Mouse (Mus musculus): ENCODE results near the gene Cd68. TPM values are rescaled to one million over a fixed set of nuclear protein-coding genes. Genes with fewer than 3 reads are reported as not detected.

Cd68 gene
- polyA plus RNA-seq, 1 experiment from 2014 or later = 12.4 TPM

- Histone ChIP-seq H3K9me3 (ENCODE audit: low read length) (no peaks in the 10 kb centered on the region), H3K36me3 (ENCODE audit: insufficient read depth, low read length) (peaks cover 76% of the 10 kb centered on the region), H3K9ac (replicated peaks; ENCODE audit: low read length) (peak within 1 kb of the TSS; percentile 100), H3K27me3 (ENCODE audit: insufficient read depth, low read length) (no peaks in the 10 kb centered on the region), H3K4me2 (replicated peaks; ENCODE audit: low read depth, low read length) (peak within 1 kb of the TSS; percentile 93), H3K27ac (ENCODE audit: low read length) (peak within 1 kb of the TSS; percentile 98), H3K4me1 (ENCODE audit: insufficient read depth, low read length) (peaks cover 22% of the 10 kb centered on the region), H3K4me3 (ENCODE audit: low read length) (peak within 1 kb of the TSS; percentile 100)
- ATAC-seq (ENCODE audit: low FRiP score, low TSS enrichment) = peak; percentile 98
- under 1% methylated on average over 36 of the region's 36 CpGs for WGBS
Observed at GRCm38 (mm10) chr11:69672211-69672706, 6.3 kb upstream of the Cd68 start, which contains the start of gene Eif4a1. TSS of gene Eif4a1 (minus strand) at chr11:69672423.

DNA sequence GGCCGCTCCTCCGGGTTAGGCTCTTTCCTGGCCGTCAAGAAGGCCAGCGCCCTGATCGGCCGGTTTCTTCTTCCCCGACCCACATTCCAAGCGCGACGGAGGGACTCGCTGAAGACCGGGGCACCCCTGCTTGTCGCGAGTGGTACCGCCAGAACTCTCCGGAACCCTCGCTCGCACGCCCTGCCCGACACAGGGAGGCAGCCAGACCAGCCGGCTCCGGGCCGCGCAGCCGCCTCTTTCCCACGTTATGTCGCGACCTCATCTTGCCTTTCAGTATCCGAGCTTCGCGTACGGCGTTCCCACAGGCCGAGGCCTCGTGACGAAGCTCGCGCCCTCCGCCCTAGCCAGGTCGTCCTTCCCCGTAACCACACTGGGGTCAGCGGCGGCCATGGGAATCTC, 5.8 kb upstream of the Cd68 start:
- Histone ChIP-seq H3K9me3 (ENCODE audit: low read length) (no peaks in the 10 kb centered on the region), H3K4me3 (ENCODE audit: low read length) (peak overlapping the region; percentile 100), H3K4me2 (replicated peaks; ENCODE audit: low read depth, low read length) (peak overlapping the region; percentile 93), H3K9ac (replicated peaks; ENCODE audit: low read length) (peak overlapping the region; percentile 100), H3K4me1 (ENCODE audit: insufficient read depth, low read length) (peaks cover 22% of the 10 kb centered on the region), H3K27me3 (ENCODE audit: insufficient read depth, low read length) (no peaks in the 10 kb centered on the region), H3K27ac (ENCODE audit: low read length) (peak overlapping the region; percentile 98), H3K36me3 (ENCODE audit: insufficient read depth, low read length) (peaks cover 72% of the 10 kb centered on the region)
- ATAC-seq (ENCODE audit: low FRiP score, low TSS enrichment) = peak; percentile 6; the same call in 1 of the 2 replicates
- 0% methylated on average over 42 of the region's 43 CpGs for WGBS

DNA sequence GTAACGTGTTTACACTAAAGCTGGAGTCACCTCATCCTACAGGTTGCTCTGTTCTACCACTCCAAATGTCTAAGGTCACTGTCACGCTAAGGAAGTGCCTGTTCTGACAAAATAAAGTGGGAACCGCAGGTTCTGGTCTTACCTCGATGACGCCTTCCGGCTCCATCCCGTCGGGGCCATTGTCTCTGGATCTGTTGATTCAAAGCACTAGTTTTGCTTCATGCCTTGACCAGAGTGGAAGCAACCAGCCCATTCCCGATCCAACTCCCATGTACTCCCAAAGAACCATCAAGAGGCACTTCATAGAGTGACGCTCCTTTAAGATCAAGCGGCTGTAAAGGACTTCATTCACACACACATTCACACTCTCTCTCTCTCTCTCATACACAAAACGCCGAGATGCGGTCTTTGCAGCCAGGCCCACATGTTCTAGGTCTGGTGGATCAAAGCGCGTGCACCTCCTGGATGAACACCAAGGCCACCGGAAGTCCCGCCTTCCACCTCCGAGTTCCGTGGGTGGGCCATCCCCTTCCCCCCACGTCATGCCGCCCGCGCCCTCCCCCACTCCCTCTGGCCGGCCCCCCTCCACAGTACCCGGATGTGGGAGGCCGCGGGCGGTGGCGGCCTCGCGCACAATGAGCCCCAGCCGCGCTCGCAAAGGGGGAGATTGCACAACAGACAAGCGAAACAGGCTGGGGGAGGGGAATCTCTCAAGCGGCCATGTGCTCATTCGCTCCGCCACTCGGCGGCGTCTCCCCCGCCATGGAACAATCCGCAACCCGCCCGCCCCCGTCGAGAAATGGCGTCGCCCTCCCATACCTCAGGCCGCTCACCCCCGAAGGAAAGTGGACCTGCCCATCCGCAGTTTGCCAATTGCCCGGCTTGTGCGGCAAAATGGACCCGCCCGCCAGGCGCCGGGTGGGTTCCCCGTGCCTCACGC, 5.1 kb upstream of the Cd68 start:
- peak; percentile 72 for ATAC-seq (ENCODE audit: low FRiP score, low TSS enrichment)

GRCm38 (mm10) chr11:69666665-69667005, 682 bp upstream of the Cd68 start:
- WGBS = 87% methylated on average over 3 of the region's 3 CpGs
- Histone ChIP-seq H3K4me2 (replicated peaks; ENCODE audit: low read depth, low read length) (no peak overlapping the region), H3K4me1 (ENCODE audit: insufficient read depth, low read length) (peaks cover 26% of the 10 kb centered on the region), H3K27ac (ENCODE audit: low read length) (no peak overlapping the region), H3K9ac (replicated peaks; ENCODE audit: low read length) (no peak overlapping the region), H3K9me3 (ENCODE audit: low read length) (no peaks in the 10 kb centered on the region), H3K4me3 (ENCODE audit: low read length) (no peak overlapping the region), H3K27me3 (ENCODE audit: insufficient read depth, low read length) (no peaks in the 10 kb centered on the region), H3K36me3 (ENCODE audit: insufficient read depth, low read length) (peaks cover 61% of the 10 kb centered on the region)
- ATAC-seq (ENCODE audit: low FRiP score, low TSS enrichment) = no peak

More for the DNA sequence above, 5.1 kb upstream of the Cd68 start:
- H3K27me3 ChIP-seq (ENCODE audit: insufficient read depth, low read length) = no peaks in the 10 kb centered on the region
- peak overlapping the region; percentile 98 for H3K27ac ChIP-seq (ENCODE audit: low read length)
- peaks cover 72% of the 10 kb centered on the region for H3K36me3 ChIP-seq (ENCODE audit: insufficient read depth, low read length)
- H3K4me2 ChIP-seq (replicated peaks; ENCODE audit: low read depth, low read length) = peak overlapping the region; percentile 93
- H3K4me1 ChIP-seq (ENCODE audit: insufficient read depth, low read length) = peaks cover 22% of the 10 kb centered on the region
- H3K9ac ChIP-seq (replicated peaks; ENCODE audit: low read length) = peak overlapping the region; percentile 100
- WGBS = under 1% methylated on average over 58 of the region's 61 CpGs
- no peaks in the 10 kb centered on the region for H3K9me3 ChIP-seq (ENCODE audit: low read length)
- peak overlapping the region; percentile 100 for H3K4me3 ChIP-seq (ENCODE audit: low read length)

DNA sequence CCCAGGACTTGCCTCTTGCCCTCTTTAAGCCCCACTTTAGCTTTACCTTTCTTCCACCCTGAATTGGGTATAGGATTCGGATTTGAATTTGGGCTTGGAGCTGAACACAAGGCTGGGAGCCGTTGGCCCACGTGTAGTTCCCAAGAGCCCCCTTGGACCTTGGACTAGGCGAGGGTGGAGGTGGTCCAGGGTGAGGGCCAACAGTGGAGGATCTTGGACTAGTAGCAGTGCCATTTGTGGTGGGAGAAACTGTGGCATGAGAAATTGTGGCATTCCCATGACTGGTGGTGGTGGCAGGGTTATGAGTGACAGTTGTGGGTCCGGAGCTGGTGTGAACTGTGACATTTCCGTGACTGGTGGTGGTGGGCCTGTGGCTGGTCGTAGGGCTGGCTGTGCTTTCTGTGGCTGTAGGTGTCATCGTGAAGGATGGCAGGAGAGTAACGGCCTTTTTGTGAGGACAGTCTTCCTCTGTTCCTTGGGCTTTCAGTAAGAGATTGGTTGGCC, 444 bp downstream of the Cd68 start:
- 76% methylated on average over 9 of the region's 9 CpGs for WGBS
- no peaks in the 10 kb centered on the region for H3K9me3 ChIP-seq (ENCODE audit: low read length)
- H3K36me3 ChIP-seq (ENCODE audit: insufficient read depth, low read length) = peaks cover 56% of the 10 kb centered on the region
- no peak overlapping the region for H3K9ac ChIP-seq (replicated peaks; ENCODE audit: low read length)
- H3K27ac ChIP-seq (ENCODE audit: low read length) = 0 out of 2 replicates have a peak overlapping the region, but pooled peaks have one; percentile 51
- H3K4me1 ChIP-seq (ENCODE audit: insufficient read depth, low read length) = peaks cover 31% of the 10 kb centered on the region
- H3K27me3 ChIP-seq (ENCODE audit: insufficient read depth, low read length) = no peaks in the 10 kb centered on the region
- ATAC-seq (ENCODE audit: low FRiP score, low TSS enrichment) = no peak
- no peak overlapping the region for H3K4me3 ChIP-seq (ENCODE audit: low read length)
- no peak overlapping the region for H3K4me2 ChIP-seq (replicated peaks; ENCODE audit: low read depth, low read length)

DNA sequence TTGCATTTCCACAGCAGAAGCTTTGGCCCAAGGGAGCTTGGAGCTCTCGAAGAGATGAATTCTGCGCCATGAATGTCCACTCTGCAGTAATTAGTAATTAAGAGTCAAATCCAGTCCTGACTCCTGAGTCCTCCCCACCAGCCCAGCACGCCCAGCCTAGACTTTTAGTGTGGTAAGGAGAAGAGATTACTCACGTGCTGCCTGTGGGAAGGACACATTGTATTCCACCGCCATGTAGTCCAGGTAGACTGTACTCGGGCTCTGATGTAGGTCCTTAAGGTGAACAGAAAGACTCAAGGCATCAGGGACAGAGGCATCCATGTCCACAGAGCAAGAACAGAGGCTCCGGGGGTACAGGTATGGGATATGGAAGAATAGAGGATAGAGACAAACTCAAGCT, 1.1 kb downstream of the Cd68 start:
- Histone ChIP-seq H3K9me3 (ENCODE audit: low read length) (no peaks in the 10 kb centered on the region), H3K27me3 (ENCODE audit: insufficient read depth, low read length) (no peaks in the 10 kb centered on the region), H3K4me2 (replicated peaks; ENCODE audit: low read depth, low read length) (no peak overlapping the region), H3K9ac (replicated peaks; ENCODE audit: low read length) (no peak overlapping the region), H3K4me1 (ENCODE audit: insufficient read depth, low read length) (peaks cover 25% of the 10 kb centered on the region), H3K36me3 (ENCODE audit: insufficient read depth, low read length) (peaks cover 49% of the 10 kb centered on the region), H3K27ac (ENCODE audit: low read length) (no peak overlapping the region), H3K4me3 (ENCODE audit: low read length) (no peak overlapping the region)
- WGBS = 91% methylated on average over 7 of the region's 7 CpGs
- ATAC-seq (ENCODE audit: low FRiP score, low TSS enrichment) = no peak

DNA sequence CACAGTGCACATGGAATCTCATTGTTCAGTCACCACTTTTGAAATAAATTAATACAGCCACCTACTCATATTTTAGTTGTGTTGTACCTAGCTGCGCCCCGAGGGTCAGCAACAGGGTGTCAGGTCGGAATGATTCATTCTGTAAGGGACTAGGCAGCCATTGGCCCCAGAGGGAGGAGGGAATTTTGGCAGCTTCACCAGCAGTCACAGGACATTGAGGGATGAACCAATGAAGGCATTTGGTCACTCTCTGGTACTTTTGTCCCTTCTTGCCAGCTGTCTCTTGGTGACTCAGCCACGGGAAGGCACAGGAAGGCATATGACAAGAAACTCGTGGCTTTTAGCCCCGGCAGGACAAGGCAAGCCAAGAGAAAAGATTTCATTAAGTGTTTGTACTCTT, 2.2 kb downstream of the Cd68 start:
- H3K4me1 ChIP-seq (ENCODE audit: insufficient read depth, low read length) = peaks cover 16% of the 10 kb centered on the region
- no peaks in the 10 kb centered on the region for H3K9me3 ChIP-seq (ENCODE audit: low read length)
- no peaks in the 10 kb centered on the region for H3K27me3 ChIP-seq (ENCODE audit: insufficient read depth, low read length)
- no peak overlapping the region for H3K4me2 ChIP-seq (replicated peaks; ENCODE audit: low read depth, low read length)
- H3K9ac ChIP-seq (replicated peaks; ENCODE audit: low read length) = no peak overlapping the region
- 81% methylated on average over 6 of the region's 6 CpGs for WGBS
- peak overlapping the region; percentile 93 for H3K27ac ChIP-seq (ENCODE audit: low read length)
- no peak overlapping the region for H3K4me3 ChIP-seq (ENCODE audit: low read length)
- ATAC-seq (ENCODE audit: low FRiP score, low TSS enrichment) = no peak
- H3K36me3 ChIP-seq (ENCODE audit: insufficient read depth, low read length) = peaks cover 45% of the 10 kb centered on the region

GRCm38 (mm10) chr11:69662967-69663671, 2.8 kb downstream of the Cd68 start:
- 68% methylated on average over 13 of the region's 13 CpGs for WGBS
- Histone ChIP-seq H3K36me3 (ENCODE audit: insufficient read depth, low read length) (peaks cover 44% of the 10 kb centered on the region), H3K4me3 (ENCODE audit: low read length) (peak overlapping the region; percentile 70), H3K27ac (ENCODE audit: low read length) (peak overlapping the region; percentile 93), H3K9ac (replicated peaks; ENCODE audit: low read length) (peak overlapping the region; percentile 74), H3K9me3 (ENCODE audit: low read length) (no peaks in the 10 kb centered on the region), H3K4me2 (replicated peaks; ENCODE audit: low read depth, low read length) (peak overlapping the region; percentile 59), H3K4me1 (ENCODE audit: insufficient read depth, low read length) (peaks cover 16% of the 10 kb centered on the region), H3K27me3 (ENCODE audit: insufficient read depth, low read length) (no peaks in the 10 kb centered on the region)
- 0 out of 2 replicates have a peak, but pooled peaks have one; percentile 7 for ATAC-seq (ENCODE audit: low FRiP score, low TSS enrichment)

DNA sequence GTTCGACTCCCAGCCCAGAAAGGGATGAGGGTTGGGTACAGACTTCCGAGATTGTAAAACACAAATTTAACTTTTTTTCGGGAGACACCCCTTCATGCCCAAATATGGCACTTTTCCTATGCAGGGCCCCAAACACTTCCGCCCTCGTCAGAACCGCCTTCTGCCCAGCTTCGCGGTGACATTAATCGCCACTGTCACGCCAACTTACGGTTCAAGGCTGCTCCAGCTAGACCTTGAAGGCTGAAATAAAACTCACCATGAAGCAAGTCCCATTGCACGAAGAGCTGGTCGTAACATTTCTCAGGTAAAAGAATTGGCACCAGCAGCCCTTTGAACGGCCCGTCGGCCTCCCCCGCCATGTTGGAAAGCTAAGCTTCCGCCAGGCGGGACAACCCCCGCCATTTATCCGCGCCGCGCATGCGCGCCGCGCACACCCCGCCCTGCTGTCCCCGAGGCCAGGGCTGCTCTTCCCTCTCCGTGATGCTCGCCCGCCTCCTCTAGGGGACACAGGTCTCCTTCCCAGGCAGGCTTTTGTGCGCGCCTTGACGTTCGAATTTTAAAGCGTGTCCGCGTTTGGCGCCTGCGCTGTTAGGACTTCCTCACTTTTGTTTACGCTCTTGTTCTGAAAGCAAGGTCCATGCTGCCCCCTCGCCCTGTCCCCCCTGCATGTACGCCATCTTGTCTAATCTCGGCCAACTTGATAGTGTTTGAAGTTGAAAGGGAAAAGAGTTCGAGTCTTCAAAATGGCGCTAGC, 3.6 kb downstream of the Cd68 start, which contains the start of gene Mpdu1:
TSS of gene Mpdu1 (minus strand) at position 430 of the 754 bp plus-strand sequence.
- under 1% methylated on average over 48 of the region's 48 CpGs for WGBS
- Histone ChIP-seq H3K27me3 (ENCODE audit: insufficient read depth, low read length) (no peaks in the 10 kb centered on the region), H3K36me3 (ENCODE audit: insufficient read depth, low read length) (peaks cover 44% of the 10 kb centered on the region), H3K4me2 (replicated peaks; ENCODE audit: low read depth, low read length) (peak within 1 kb of the TSS; percentile 59), H3K27ac (ENCODE audit: low read length) (peak within 1 kb of the TSS; percentile 93), H3K9me3 (ENCODE audit: low read length) (no peaks in the 10 kb centered on the region), H3K9ac (replicated peaks; ENCODE audit: low read length) (peak within 1 kb of the TSS; percentile 74), H3K4me1 (ENCODE audit: insufficient read depth, low read length) (peaks cover 16% of the 10 kb centered on the region), H3K4me3 (ENCODE audit: low read length) (peak within 1 kb of the TSS; percentile 70)
- peak; percentile 96 for ATAC-seq (ENCODE audit: low FRiP score, low TSS enrichment)
